ENCODE assay signal across 8 mouse cellular contexts in genomic region chr5:115506454-115507201, GRCm38 (mm10). TPM values are rescaled to one million over a fixed set of nuclear protein-coding genes. Genes with fewer than 3 reads are reported as not detected.
DNase-seq lines count a peak whose midpoint lies in the region; ATAC-seq and TF ChIP-seq lines count a peak whose summit lies in the region.

Gene Pxn (plus strand): TSS chr5:115506676.

- H3K9me3 ChIP-seq in ES-E14 (ENCODE audit: control insufficient read depth, insufficient read depth, low read depth, low read length): no peaks in the 10 kb centered on the region
- peaks cover 3% of the 10 kb centered on the region; the same call in 1 of the 2 replicates for H3K9me3 ChIP-seq in forebrain, postnatal 0 days (ENCODE audit: low read length)
- H3K9me3 ChIP-seq in neural tube, embryonic 14.5 days (ENCODE audit: control insufficient read depth, low read length): no peaks in the 10 kb centered on the region

- no peak within 1 kb of the TSS for H3K27ac ChIP-seq in ES-E14 (ENCODE audit: insufficient read depth, low read depth, low read length, poor library complexity, severe bottlenecking)
- H3K27ac ChIP-seq in forebrain, postnatal 0 days (ENCODE audit: low read depth, low read length): no peak within 1 kb of the TSS; the same call in 1 of the 2 replicates
- H3K27ac ChIP-seq in neural tube, embryonic 14.5 days (ENCODE audit: low read depth, low read length): no peak within 1 kb of the TSS

- peak within 1 kb of the TSS; percentile 81 for H3K4me2 ChIP-seq in forebrain, postnatal 0 days (ENCODE audit: low read depth)
- peak within 1 kb of the TSS; percentile 82 for H3K4me2 ChIP-seq in neural tube, embryonic 14.5 days (ENCODE audit: low read depth, low read length)

- no peaks in the 10 kb centered on the region for H3K36me3 ChIP-seq in ES-E14 (ENCODE audit: control insufficient read depth, insufficient read depth, low read length, poor library complexity, severe bottlenecking)
- no peaks in the 10 kb centered on the region for H3K36me3 ChIP-seq in forebrain, postnatal 0 days (ENCODE audit: insufficient read depth)
- no peaks in the 10 kb centered on the region for H3K36me3 ChIP-seq in neural tube, embryonic 14.5 days (ENCODE audit: control insufficient read depth, insufficient read depth, low read length)

- peak; percentile 84 for ATAC-seq in forebrain, postnatal 0 days
- peak; percentile 81 for ATAC-seq in neural tube, embryonic 14.5 days (ENCODE audit: low read depth)

- intact Hi-C loops in heart, postnatal 36 days (cut with DNase I): loop anchor here (1.0 kb wide), 2 partner anchors 32 to 50 kb away; no protein-coding TSS in a partner anchor

- peaks cover 8 to 22% of the 10 kb centered on the region in 2 experiments; a peak in 3 of 4 replicates for H3K4me1 ChIP-seq in ES-E14 (ENCODE audit: control insufficient read depth in 2 of 2, insufficient read depth in 2 of 2, low read length in 2 of 2, poor library complexity in 1 of 2)
- peaks cover 28% of the 10 kb centered on the region for H3K4me1 ChIP-seq in forebrain, postnatal 0 days (ENCODE audit: insufficient read depth)
- peaks cover 27% of the 10 kb centered on the region for H3K4me1 ChIP-seq in neural tube, embryonic 14.5 days (ENCODE audit: control insufficient read depth, insufficient read depth, low read length)

- peak; percentile 94 for TF ChIP-seq CTCF in forebrain, postnatal 0 days (IDR thresholded peaks at IDR 0.05; ENCODE audit: low read depth)

- in situ Hi-C loops in ES-E14 (cut with MboI; ENCODE audit: low sequenced_read_pairs in 2 of 2, unreplicated experiment in 2 of 2): no loop called here

- under 1% methylated on average over 59 of the region's 74 CpGs for WGBS in forebrain, postnatal 0 days
- WGBS in neural tube, embryonic 14.5 days: under 1% methylated on average over 37 of the region's 74 CpGs

- peak; percentile 79 for DNase-seq in ES-E14 (ENCODE audit: low read depth, low spot score)
- DNase-seq in cerebellum, adult 18-20 months: peak; percentile 90 to 98
- peak; percentile 93 for DNase-seq in forebrain, postnatal 0 days
- peak; percentile 96 to 97 for DNase-seq in heart, postnatal 36 days
- peak; percentile 83 to 90 for DNase-seq in layer of hippocampus, adult 18-20 months (ENCODE audit: low spot score in 2 of 2)
- peak; percentile 89 to 92 for DNase-seq in lung, adult 18-20 months
- peak; percentile 98 for DNase-seq in testis, postnatal 10 days (ENCODE audit: low spot score)

- H3K9ac ChIP-seq in ES-E14 (ENCODE audit: insufficient read depth, low read depth, low read length, poor library complexity, severe bottlenecking): peak within 1 kb of the TSS; percentile 94
- peak within 1 kb of the TSS; percentile 86 for H3K9ac ChIP-seq in forebrain, postnatal 0 days
- peak within 1 kb of the TSS; percentile 76 for H3K9ac ChIP-seq in neural tube, embryonic 14.5 days (replicated peaks; ENCODE audit: low read depth, low read length)

- no peaks in the 10 kb centered on the region for H3K27me3 ChIP-seq in forebrain, postnatal 0 days (ENCODE audit: insufficient read depth, low read length)
- no peaks in the 10 kb centered on the region for H3K27me3 ChIP-seq in neural tube, embryonic 14.5 days (ENCODE audit: control insufficient read depth, insufficient read depth, low read length)

- peak within 1 kb of the TSS; percentile 94 to 99 for H3K4me3 ChIP-seq in ES-E14 (ENCODE audit: insufficient read depth in 1 of 2, low read depth in 1 of 2, low read length in 2 of 2, poor library complexity in 1 of 2, severe bottlenecking in 1 of 2)
- peak within 1 kb of the TSS; percentile 92 for H3K4me3 ChIP-seq in forebrain, postnatal 0 days (ENCODE audit: low read depth, low read length)
- peak within 1 kb of the TSS; percentile 75 for H3K4me3 ChIP-seq in neural tube, embryonic 14.5 days (ENCODE audit: low read depth, low read length)

TF ChIP-seq in ES-E14, 5 proteins besides CTCF, POLR2A, EP300 and RAD21:
- no peak for TF ChIP-seq ZNF384 (IDR thresholded peaks at IDR 0.05; ENCODE audit: low read depth, low read length)
- TF ChIP-seq MAFK (IDR thresholded peaks at IDR 0.05; ENCODE audit: insufficient read depth, low read depth, low read length): no peak
- no peak for TF ChIP-seq CHD2 (IDR thresholded peaks at IDR 0.05; ENCODE audit: low read depth, low read length)
- TF ChIP-seq ZC3H11A (IDR thresholded peaks at IDR 0.05; ENCODE audit: borderline replicate concordance, low read depth, low read length): peak; percentile 33; the same call in 1 of the 2 replicates
- TF ChIP-seq HCFC1 (IDR thresholded peaks at IDR 0.05; ENCODE audit: borderline replicate concordance, insufficient read depth, low read length): peak; percentile 7; the same call in 1 of the 2 replicates

RNA-seq across cellular contexts. Expression of gene Pxn, which starts in this region (rescaled TPM):
- 25.5 and 29.4 TPM in 2 replicates for total RNA-seq in ES-E14 (2012; rRNA removed)
- 23.5 and 29.8 TPM in 2 replicates for total RNA-seq in forebrain, postnatal 0 days (2014; rRNA removed)
- polyA plus RNA-seq in forebrain, postnatal 0 days (2015; fragmentation: Nextera tagmentation; extraction: Ambion mirVana): 14.1 and 14.8 TPM in 2 replicates
- total RNA-seq in heart, postnatal 36 days (2021): 10 to 100 TPM; 36.2 to 37.9 TPM
- total RNA-seq in layer of hippocampus, adult 18-20 months (2021): 10 to 100 TPM; 34.5 to 42.3 TPM
- polyA plus RNA-seq in neural tube, embryonic 14.5 days (2014; fragmentation: Nextera tagmentation; extraction: Ambion mirVana): 8.5 and 11.1 TPM in 2 replicates
